Mouse (Mus musculus): ENCODE results near the gene Entpd5.

Entpd5 gene

GRCm38 (mm10) chr12:84408819-84409507, at the start of gene Entpd5, which contains the start of gene Bbof1:
Gene Entpd5, minus strand, starts transcription at chr12:84409029.
Gene Bbof1, plus strand, starts transcription at chr12:84409071.
- peak; percentile 91 for DNase-seq

GRCm38 (mm10) chr12:84456911-84457310, 48.1 kb upstream of the Entpd5 start:
- no peak for DNase-seq

GRCm38 (mm10) chr12:84451801-84452200, 43.0 kb upstream of the Entpd5 start:
- DNase-seq: peak; percentile 17

GRCm38 (mm10) chr12:84450718-84451646, 42.2 kb upstream of the Entpd5 start, which contains the start of the genes Aldh6a1 and Lin52:
Gene Aldh6a1, minus strand, starts transcription at chr12:84451004.
Gene Lin52, plus strand, starts transcription at chr12:84451422.
- peak; percentile 93 for DNase-seq

GRCm38 (mm10) chr12:84450351-84450717, 41.5 kb upstream of the Entpd5 start:
- DNase-seq: no peak

- no peak for DNase-seq
Measured at GRCm38 (mm10) chr12:84449887-84450286, 41.1 kb upstream of the Entpd5 start.

- DNase-seq: no peak
Measured at GRCm38 (mm10) chr12:84448181-84448580, 39.4 kb upstream of the Entpd5 start.

- DNase-seq: no peak
Measured at GRCm38 (mm10) chr12:84447386-84447785, 38.6 kb upstream of the Entpd5 start.

GRCm38 (mm10) chr12:84442526-84442925, 33.7 kb upstream of the Entpd5 start:
- no peak for DNase-seq

GRCm38 (mm10) chr12:84438697-84439096, 29.9 kb upstream of the Entpd5 start:
- DNase-seq: no peak

- DNase-seq: no peak
Measured at GRCm38 (mm10) chr12:84429825-84430224, 21.0 kb upstream of the Entpd5 start.

GRCm38 (mm10) chr12:84423990-84424389, 15.2 kb upstream of the Entpd5 start:
- DNase-seq: no peak

GRCm38 (mm10) chr12:84417605-84417922, 8.7 kb upstream of the Entpd5 start:
- DNase-seq: no peak

GRCm38 (mm10) chr12:84416834-84417604, 8.2 kb upstream of the Entpd5 start, which contains the start of gene Rnf113a2:
Gene Rnf113a2, plus strand, starts transcription at chr12:84417196.
- DNase-seq: peak; percentile 75

GRCm38 (mm10) chr12:84407874-84408818, 683 bp downstream of the Entpd5 start:
- peak; percentile 32 for DNase-seq

- no peak for DNase-seq
Measured at GRCm38 (mm10) chr12:84407259-84407658, 1.6 kb downstream of the Entpd5 start.

- no peak for DNase-seq
Measured at GRCm38 (mm10) chr12:84404541-84404940, 4.3 kb downstream of the Entpd5 start.

GRCm38 (mm10) chr12:84402923-84403322, 5.9 kb downstream of the Entpd5 start:
- no peak for DNase-seq

- no peak for DNase-seq
Measured at GRCm38 (mm10) chr12:84400653-84401052, 8.2 kb downstream of the Entpd5 start.

GRCm38 (mm10) chr12:84400068-84400467, 8.8 kb downstream of the Entpd5 start:
- DNase-seq: no peak

GRCm38 (mm10) chr12:84399663-84400062, 9.2 kb downstream of the Entpd5 start:
- no peak for DNase-seq

GRCm38 (mm10) chr12:84399135-84399534, 9.7 kb downstream of the Entpd5 start:
- no peak for DNase-seq

Data from cerebellum, adult 11 months (tissue).